Mouse (Mus musculus) E14TG2a.4 (cell line): ENCODE data around the gene Gnaq.

Experiments
- H3K27me3 ChIP-seq: 2 replicates; pipeline ENCODE4 v1.6.1; 2014; ENCODE audit warnings: low read length, control low read depth; ENCODE audit not compliant: insufficient read depth
- H3K36me3 ChIP-seq: 2 replicates; pipeline ENCODE4 v1.6.1; 2014; ENCODE audit warnings: low read length, control low read depth; ENCODE audit not compliant: insufficient read depth
- H3K4me1 ChIP-seq: replicated peaks from 2 replicates; pipeline ENCODE4 v1.6.1; 2014; ENCODE audit warnings: low read depth, low read length, control low read depth
- H3K4me3 ChIP-seq: replicated peaks from 2 replicates; pipeline ENCODE4 v1.5.1; 2014; ENCODE audit warnings: mild to moderate bottlenecking, low read length
- H3K9me3 ChIP-seq: 2 replicates; pipeline ENCODE4 v1.6.1; 2014; ENCODE audit warnings: low read length, control low read depth
- CTCF ChIP-seq: conservative IDR thresholded peaks from 2 replicates; pipeline ENCODE4 v1.5.1; 2014; ENCODE audit warnings: low read length
- NANOG ChIP-seq: IDR thresholded peaks from 2 replicates; pipeline ENCODE4 v1.6.1; 2014; ENCODE audit warnings: borderline replicate concordance, low read length, mixed read lengths
- POU5F1 ChIP-seq: IDR thresholded peaks from 2 replicates; pipeline ENCODE4 v1.6.1; 2014; ENCODE audit warnings: low read length, borderline replicate concordance

The Gnaq gene

GRCm38 (mm10) chr19:16118421-16118820 lies 14.2 kb upstream of the Gnaq start:
- Histone ChIP-seq H3K36me3 (no peaks in the 10 kb centered on the region), H3K4me3 (no peak overlapping the region), H3K9me3 (no peaks in the 10 kb centered on the region), H3K27me3 (0 out of 2 replicates have a peak, but pooled peaks cover 6% of the 10 kb centered on the region), H3K4me1 (peaks cover 7% of the 10 kb centered on the region; the same call in 1 of the 2 replicates)
- TF ChIP-seq POU5F1: no peak
- TF ChIP-seq CTCF: no peak
- TF ChIP-seq NANOG: no peak

- H3K27me3 ChIP-seq: 0 out of 2 replicates have a peak, but pooled peaks cover 4% of the 10 kb centered on the region
- TF ChIP-seq CTCF: no peak
- no peak for TF ChIP-seq POU5F1
- TF ChIP-seq NANOG: no peak
- no peaks in the 10 kb centered on the region for H3K36me3 ChIP-seq
- no peaks in the 10 kb centered on the region for H3K9me3 ChIP-seq
- H3K4me3 ChIP-seq: no peak overlapping the region
- peaks cover 7% of the 10 kb centered on the region; the same call in 1 of the 2 replicates for H3K4me1 ChIP-seq
Observed at GRCm38 (mm10) chr19:16121301-16121700, 11.3 kb upstream of the Gnaq start.

GRCm38 (mm10) chr19:16128715-16129114 lies 3.9 kb upstream of the Gnaq start:
- no peak overlapping the region for H3K4me3 ChIP-seq
- peaks cover 17% of the 10 kb centered on the region for H3K4me1 ChIP-seq
- TF ChIP-seq NANOG: no peak
- TF ChIP-seq POU5F1: no peak
- TF ChIP-seq CTCF: peak; percentile 27
- H3K9me3 ChIP-seq: no peaks in the 10 kb centered on the region
- no peaks in the 10 kb centered on the region for H3K36me3 ChIP-seq
- 0 out of 2 replicates have a peak, but pooled peaks cover 2% of the 10 kb centered on the region for H3K27me3 ChIP-seq

- no peak overlapping the region for H3K4me3 ChIP-seq
- no peak for TF ChIP-seq POU5F1
- TF ChIP-seq CTCF: peak; percentile 24
- H3K36me3 ChIP-seq: no peaks in the 10 kb centered on the region
- H3K9me3 ChIP-seq: no peaks in the 10 kb centered on the region
- 0 out of 2 replicates have a peak, but pooled peaks cover 2% of the 10 kb centered on the region for H3K27me3 ChIP-seq
- H3K4me1 ChIP-seq: peaks cover 22% of the 10 kb centered on the region
Observed at GRCm38 (mm10) chr19:16129171-16129570, 3.5 kb upstream of the Gnaq start.

GRCm38 (mm10) chr19:16130476-16130875 lies 2.2 kb upstream of the Gnaq start:
- no peak overlapping the region for H3K4me3 ChIP-seq
- 0 out of 2 replicates have a peak, but pooled peaks cover 2% of the 10 kb centered on the region for H3K27me3 ChIP-seq
- no peaks in the 10 kb centered on the region for H3K36me3 ChIP-seq
- H3K9me3 ChIP-seq: no peaks in the 10 kb centered on the region
- peaks cover 32% of the 10 kb centered on the region for H3K4me1 ChIP-seq
- TF ChIP-seq NANOG: no peak
- no peak for TF ChIP-seq POU5F1
- no peak for TF ChIP-seq CTCF

- Histone ChIP-seq H3K27me3 (0 out of 2 replicates have a peak, but pooled peaks cover 2% of the 10 kb centered on the region), H3K4me3 (peak overlapping the region; percentile 91), H3K9me3 (no peaks in the 10 kb centered on the region), H3K36me3 (no peaks in the 10 kb centered on the region), H3K4me1 (peaks cover 32% of the 10 kb centered on the region)
- TF ChIP-seq NANOG (no peak), CTCF (no peak), POU5F1 (no peak)
Observed at GRCm38 (mm10) chr19:16131831-16132230, 800 bp upstream of the Gnaq start.

GRCm38 (mm10) chr19:16132340-16132790 lies 266 bp upstream of the Gnaq start:
- TF ChIP-seq CTCF (no peak), POU5F1 (no peak)
- Histone ChIP-seq H3K9me3 (no peaks in the 10 kb centered on the region), H3K4me1 (peaks cover 32% of the 10 kb centered on the region), H3K36me3 (no peaks in the 10 kb centered on the region), H3K4me3 (peak overlapping the region; percentile 91), H3K27me3 (0 out of 2 replicates have a peak, but pooled peaks cover 2% of the 10 kb centered on the region)

- no peaks in the 10 kb centered on the region for H3K9me3 ChIP-seq
- no peaks in the 10 kb centered on the region for H3K36me3 ChIP-seq
- peaks cover 36% of the 10 kb centered on the region for H3K4me1 ChIP-seq
- TF ChIP-seq NANOG: no peak
- no peak for TF ChIP-seq POU5F1
- no peak for TF ChIP-seq CTCF
- H3K27me3 ChIP-seq: 0 out of 2 replicates have a peak, but pooled peaks cover 2% of the 10 kb centered on the region
- peak overlapping the region; percentile 91 for H3K4me3 ChIP-seq
Observed at GRCm38 (mm10) chr19:16132865-16133720, 462 bp downstream of the Gnaq start.
